Mouse (Mus musculus) C2C12 (cell line): ENCODE measurements at regions not wholly inside any gene's neighbourhood (a gene's known extent, or its start where the extent isn't known, plus 50 kb on each side); places are given as distances from the start of the nearest gene placed in this dataset.

Experiments used
- CEBPB ChIP-seq: IDR thresholded peaks from one replicate; pipeline ENCODE4 v1.6.1; 2011; ENCODE audit warnings: low read depth, mild to moderate bottlenecking, control low read depth, moderate library complexity
- CTCF ChIP-seq: IDR thresholded peaks from one replicate; pipeline ENCODE4 v1.5.1; 2011; ENCODE audit not compliant: control insufficient read depth, insufficient read depth, insufficient read length
- FOSL1 ChIP-seq: IDR thresholded peaks from one replicate; pipeline ENCODE4 v1.8.0; 2011; ENCODE audit warnings: mild to moderate bottlenecking, low read length; ENCODE audit not compliant: poor library complexity, insufficient read depth, severe bottlenecking
- MAX ChIP-seq: IDR thresholded peaks from one replicate; pipeline ENCODE4 v1.6.1; 2011; ENCODE audit warnings: mild to moderate bottlenecking, control low read depth
- MYOD1 ChIP-seq: IDR thresholded peaks from one replicate; pipeline ENCODE4 v1.6.1; 2011; ENCODE audit warnings: low read depth; ENCODE audit not compliant: control insufficient read depth, insufficient read length
- MYOG ChIP-seq: IDR thresholded peaks from one replicate; pipeline ENCODE4 v1.6.1; 2011; ENCODE audit not compliant: control insufficient read depth, insufficient read length; ENCODE audit errors: extremely low read depth
- USF1 ChIP-seq: IDR thresholded peaks from one replicate; pipeline ENCODE4 v1.6.1; 2011; ENCODE audit warnings: low read depth, mild to moderate bottlenecking, control low read depth, moderate library complexity

DNA sequence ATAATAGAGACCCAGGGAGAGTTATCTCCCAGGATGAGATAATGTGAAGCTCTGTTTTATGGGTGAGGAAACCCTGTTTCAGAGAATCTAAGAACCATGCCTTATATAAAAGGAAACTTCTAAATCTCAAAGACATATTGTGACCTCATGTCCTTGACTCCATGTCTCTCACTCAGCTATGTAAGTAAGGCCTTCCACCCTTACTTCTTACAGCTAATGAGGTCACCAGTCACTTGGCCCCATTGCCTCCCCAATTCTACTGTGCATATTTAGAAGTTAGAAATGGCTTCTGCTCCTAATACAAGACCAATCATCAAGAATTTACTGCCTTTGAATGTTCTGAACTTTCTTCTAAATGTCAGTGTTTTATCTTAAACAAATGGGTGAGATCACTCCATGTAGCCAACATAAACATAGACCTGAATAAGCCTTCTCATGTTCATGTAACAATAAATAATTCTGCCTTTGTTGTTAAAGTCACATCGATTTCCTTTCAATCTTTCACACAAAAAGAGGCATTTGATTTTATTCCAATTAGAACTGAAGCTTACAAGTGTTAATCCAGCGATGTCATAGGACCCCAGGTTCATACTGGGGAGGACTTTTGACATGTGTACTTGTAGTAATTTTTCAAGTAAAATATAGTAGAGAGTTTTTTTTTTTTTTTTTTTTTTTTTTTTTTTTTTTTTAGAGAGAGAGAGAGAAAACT is 667.6 kb downstream of the Epha7 start:
- TF ChIP-seq CEBPB (no peak), CTCF (no peak), USF1 (no peak), MAX (no peak), FOSL1 (no peak), MYOD1 (no peak), MYOG (no peak)
